Mouse (Mus musculus): ENCODE data around the gene Trmt112. TPM values are rescaled to one million over a fixed set of nuclear protein-coding genes. Genes with fewer than 3 reads are reported as not detected.
A peak's percentile ranks its signal among the peaks of the same experiment; 100 is the strongest.

The Trmt112 gene
- total RNA-seq, 2 experiments from 2014 or later, result 48.4 to 49.3 TPM

DNA sequence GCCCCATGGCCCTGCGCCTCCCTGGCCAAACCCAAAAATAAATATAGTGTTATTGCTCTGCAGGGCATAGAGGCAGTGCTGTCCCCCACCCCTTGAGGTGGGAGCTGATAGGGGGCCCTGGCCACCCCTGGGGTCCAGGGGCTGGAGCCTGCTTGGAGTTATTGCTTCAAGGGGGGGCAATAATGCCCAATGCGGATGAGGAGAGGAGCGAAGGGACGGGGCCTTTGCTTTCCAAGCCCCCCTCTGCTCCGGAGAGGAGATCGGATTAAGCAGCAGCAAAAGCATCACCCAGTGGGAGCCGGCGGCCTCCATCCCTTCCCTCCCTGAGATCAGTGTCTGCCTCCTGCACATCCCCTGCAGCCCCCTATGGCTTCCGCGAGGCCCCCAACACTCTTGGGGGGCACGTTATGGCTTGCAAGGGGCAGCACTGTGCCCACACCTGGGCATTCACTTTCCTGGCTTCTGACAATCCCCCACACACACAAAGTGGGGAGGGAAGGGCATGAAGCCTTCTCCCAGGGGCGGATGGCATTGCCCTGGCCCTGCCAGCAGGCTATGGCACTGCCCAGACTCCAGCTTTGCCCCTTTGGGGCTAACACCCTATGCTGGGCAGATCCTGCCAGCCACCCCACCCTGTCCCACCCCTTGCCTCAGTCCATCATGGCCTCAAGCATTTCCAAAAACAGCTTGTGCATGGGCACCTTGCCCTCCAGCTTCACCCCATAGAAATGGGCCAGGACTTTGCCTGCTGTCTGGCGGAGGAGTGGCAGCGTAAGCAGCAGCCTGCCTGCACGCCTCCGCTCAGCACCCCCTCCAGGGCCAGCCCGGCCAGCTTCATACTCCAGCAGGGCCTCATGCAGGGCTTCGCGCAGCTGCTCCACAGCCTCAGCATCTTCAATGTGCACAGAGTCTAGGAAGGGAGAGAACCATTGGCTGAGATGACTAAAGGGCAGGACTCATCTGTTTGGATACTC lies 1.9 kb downstream of the Trmt112 start:
- Histone ChIP-seq H3K4me3 (peak overlapping the region; percentile 19; the same call in 1 of the 2 replicates), H3K27ac (peak overlapping the region; percentile 59; the same call in 1 of the 2 replicates)
- DNase-seq (ENCODE audit: low spot score in 2 of 2), result no peak
- no peak for TF ChIP-seq CTCF (conservative IDR thresholded peaks at IDR 0.05)

DNA sequence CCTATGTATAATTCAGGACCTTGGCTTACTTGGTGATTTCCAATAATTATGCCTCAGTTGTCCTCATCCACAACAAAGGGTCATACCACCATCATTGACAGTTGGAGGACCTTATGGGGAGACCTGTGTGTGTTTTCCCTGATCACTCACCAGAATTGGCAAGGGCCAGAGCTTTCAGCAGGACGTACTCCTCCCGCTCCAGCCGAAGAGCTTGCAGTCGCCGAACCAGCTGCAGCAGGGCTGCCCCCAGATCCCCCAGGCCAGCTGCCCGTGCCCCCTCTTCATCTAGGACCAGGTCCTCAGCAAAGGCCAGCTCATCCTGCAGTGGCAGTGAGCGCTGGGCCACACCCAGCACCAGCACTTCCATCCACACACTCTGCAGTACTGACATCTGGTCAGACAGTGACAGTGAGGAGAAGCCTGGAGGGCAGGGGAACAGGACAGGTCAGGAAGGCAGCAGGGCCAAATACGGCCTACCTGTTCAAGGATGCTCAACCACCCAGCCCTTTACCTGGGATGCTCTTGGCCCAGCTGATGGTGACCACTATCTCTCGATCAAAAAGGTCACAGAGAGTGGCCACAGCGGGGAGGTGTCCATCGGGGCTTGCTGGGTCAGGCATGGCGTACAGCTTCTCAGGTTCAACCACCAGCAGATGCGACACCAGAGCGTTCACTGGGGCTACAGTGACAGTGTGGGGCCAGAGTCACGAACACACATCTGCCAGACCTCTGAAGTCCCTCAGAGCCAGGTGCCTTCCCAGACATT lies 2.9 kb downstream of the Trmt112 start:
- DNase-seq (ENCODE audit: low spot score in 2 of 2), result no peak
- Histone ChIP-seq H3K27ac (peak overlapping the region; percentile 59; the same call in 1 of the 2 replicates), H3K4me3 (no peak overlapping the region)
- no peak for TF ChIP-seq CTCF (conservative IDR thresholded peaks at IDR 0.05)

GRCm38 (mm10) chr19:6913036-6913435 lies 3.5 kb downstream of the Trmt112 start:
- DNase-seq (ENCODE audit: low spot score in 2 of 2), result no peak
- TF ChIP-seq CTCF (conservative IDR thresholded peaks at IDR 0.05), result no peak
- H3K4me3 ChIP-seq, result no peak overlapping the region
- H3K27ac ChIP-seq, result no peak overlapping the region

DNA sequence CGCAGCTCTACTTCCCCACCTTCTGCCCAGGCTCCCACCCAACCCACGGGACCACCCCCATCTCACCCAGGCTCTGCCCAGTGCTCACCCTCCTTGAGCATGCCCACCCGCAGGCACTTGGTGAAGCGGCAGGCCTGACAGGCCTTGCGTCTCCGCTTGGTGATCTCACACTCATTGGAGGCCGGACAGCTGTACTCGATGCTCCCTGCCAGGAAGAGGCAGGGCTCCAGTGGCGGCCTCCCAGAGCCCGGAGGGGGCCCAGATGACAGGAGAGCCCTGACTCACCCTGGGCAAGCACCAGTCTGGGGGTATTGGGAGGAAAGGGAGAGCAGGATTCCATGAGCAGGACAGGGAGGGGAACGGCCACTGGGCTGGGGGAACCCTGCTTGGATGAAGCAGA lies 4.5 kb downstream of the Trmt112 start:
- H3K4me3 ChIP-seq, result no peak overlapping the region
- H3K27ac ChIP-seq, result no peak overlapping the region
- DNase-seq (ENCODE audit: low spot score in 2 of 2), result no peak
- TF ChIP-seq CTCF (conservative IDR thresholded peaks at IDR 0.05), result no peak

DNA sequence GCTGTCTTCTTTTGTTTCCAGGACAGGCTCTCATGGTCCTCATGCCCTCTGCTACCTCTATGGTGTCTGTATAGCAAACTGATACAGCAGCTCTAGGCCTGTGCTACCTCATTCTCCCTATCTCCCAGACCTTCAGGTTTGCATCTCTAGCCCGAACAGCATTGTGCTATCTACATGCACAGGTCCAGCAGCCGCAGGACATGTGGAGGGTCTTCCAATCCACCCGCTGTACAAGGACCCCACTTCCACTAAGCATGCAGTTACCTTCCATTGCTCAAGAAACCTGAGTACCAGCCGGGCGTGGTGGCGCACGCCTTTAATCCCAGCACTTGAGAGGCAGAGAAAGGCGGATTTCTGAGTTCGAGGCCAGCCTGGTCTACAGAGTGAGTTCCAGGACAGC lies 5.0 kb downstream of the Trmt112 start:
- H3K4me3 ChIP-seq, result no peak overlapping the region
- TF ChIP-seq CTCF (conservative IDR thresholded peaks at IDR 0.05), result no peak
- no peak for DNase-seq (ENCODE audit: low spot score in 2 of 2)
- no peak overlapping the region for H3K27ac ChIP-seq

GRCm38 (mm10) chr19:6915276-6915675 lies 5.8 kb downstream of the Trmt112 start:
- no peak overlapping the region for H3K27ac ChIP-seq
- TF ChIP-seq CTCF (conservative IDR thresholded peaks at IDR 0.05), result no peak
- H3K4me3 ChIP-seq, result no peak overlapping the region
- no peak for DNase-seq (ENCODE audit: low spot score in 2 of 2)

- Histone ChIP-seq H3K4me3 (no peak overlapping the region), H3K27ac (no peak overlapping the region)
- DNase-seq (ENCODE audit: low spot score in 2 of 2), result peak in 1 of 2 experiments; percentile 8
- TF ChIP-seq CTCF (conservative IDR thresholded peaks at IDR 0.05), result no peak
These were observed 7.0 kb downstream of the Trmt112 start for GRCm38 (mm10) chr19:6916496-6916895.

DNA sequence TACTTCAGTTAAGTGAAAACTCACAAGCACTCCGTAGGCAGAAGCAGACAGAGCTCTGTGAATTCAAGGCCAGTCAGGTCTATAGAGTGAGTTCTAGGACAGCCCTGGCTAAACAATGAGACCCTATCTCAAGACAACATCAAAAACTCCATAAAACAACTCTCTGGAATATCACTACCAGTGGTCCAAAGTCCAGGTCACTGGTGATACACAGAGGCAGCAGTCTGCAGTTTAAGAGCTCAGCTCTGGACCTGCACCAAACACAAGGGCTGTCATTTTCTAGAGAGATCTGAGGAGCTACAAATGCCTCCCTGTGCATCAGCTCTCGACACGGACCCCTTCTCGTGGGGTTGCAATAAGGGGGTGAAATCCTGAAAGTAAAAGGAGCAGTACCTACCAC lies 8.8 kb downstream of the Trmt112 start:
- no peak for TF ChIP-seq CTCF (conservative IDR thresholded peaks at IDR 0.05)
- DNase-seq (ENCODE audit: low spot score in 2 of 2), result no peak
- Histone ChIP-seq H3K27ac (no peak overlapping the region), H3K4me3 (no peak overlapping the region)

DNA sequence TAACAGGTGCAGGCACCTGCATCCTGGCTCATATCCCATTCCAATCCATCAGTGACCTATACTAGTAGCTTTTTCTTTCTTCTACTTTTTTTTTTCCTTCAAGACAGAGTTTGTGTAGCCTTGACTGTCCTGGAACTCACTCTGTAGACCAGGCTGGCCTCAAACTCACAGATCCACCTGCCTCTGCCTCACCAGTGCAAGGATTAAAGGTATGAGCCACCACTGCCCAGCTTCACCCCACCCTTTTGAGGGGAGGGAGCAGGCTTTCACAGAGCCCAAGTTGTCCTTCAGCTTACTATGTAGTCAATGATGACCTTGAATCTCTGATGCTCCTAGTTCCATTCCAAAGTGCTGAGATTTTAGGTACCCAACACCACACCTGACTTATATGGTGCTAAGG lies 9.9 kb downstream of the Trmt112 start:
- H3K27ac ChIP-seq, result no peak overlapping the region
- H3K4me3 ChIP-seq, result no peak overlapping the region
- DNase-seq (ENCODE audit: low spot score in 2 of 2), result no peak
- TF ChIP-seq CTCF (conservative IDR thresholded peaks at IDR 0.05), result no peak

DNA sequence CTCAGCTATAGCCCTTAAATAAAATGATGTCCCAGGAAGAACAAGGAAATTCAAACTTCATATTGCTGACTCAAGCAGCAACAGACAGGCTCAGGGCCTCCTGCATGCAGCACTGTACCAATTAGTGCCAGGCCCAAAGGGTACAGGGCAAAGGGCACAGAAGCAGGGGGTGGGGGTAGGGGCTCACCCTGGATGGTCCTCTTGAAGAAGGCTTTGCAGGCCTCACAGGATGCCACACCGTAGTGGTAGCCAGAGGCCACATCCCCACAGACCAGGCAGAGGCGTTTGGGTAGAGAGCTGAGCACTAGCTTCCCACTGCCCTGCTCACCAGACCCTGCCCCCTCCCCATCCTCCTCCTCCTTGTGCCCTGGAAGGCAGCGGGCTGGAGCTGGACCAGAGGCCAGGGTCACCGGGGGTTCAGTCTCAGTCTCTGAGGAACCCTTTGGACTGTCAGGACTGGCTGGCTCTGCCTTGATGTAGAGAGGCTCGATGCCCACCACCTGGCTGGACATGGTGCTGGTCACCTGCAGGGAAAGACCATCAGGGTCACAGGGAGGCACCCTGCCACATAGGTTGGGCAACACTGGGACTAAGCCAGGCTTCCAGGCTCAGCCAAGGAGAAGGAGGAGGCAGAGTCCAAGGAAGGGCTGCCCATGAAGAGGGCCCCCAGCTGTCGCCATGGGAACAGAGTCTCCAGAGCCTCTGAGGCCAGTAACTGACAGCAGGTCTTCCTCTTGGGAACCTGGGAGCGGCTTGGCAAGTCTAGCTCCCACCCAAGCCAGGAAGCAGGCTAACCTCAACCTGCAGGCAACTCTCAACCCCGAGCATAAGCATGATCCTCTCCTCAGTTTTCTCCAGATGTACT lies 10.6 kb downstream of the Trmt112 start:
- H3K27ac ChIP-seq, result peak overlapping the region; percentile 93; the same call in 1 of the 2 replicates
- H3K4me3 ChIP-seq, result peak overlapping the region; percentile 84
- TF ChIP-seq CTCF (conservative IDR thresholded peaks at IDR 0.05), result no peak
- DNase-seq (ENCODE audit: low spot score in 2 of 2), result no peak

DNA sequence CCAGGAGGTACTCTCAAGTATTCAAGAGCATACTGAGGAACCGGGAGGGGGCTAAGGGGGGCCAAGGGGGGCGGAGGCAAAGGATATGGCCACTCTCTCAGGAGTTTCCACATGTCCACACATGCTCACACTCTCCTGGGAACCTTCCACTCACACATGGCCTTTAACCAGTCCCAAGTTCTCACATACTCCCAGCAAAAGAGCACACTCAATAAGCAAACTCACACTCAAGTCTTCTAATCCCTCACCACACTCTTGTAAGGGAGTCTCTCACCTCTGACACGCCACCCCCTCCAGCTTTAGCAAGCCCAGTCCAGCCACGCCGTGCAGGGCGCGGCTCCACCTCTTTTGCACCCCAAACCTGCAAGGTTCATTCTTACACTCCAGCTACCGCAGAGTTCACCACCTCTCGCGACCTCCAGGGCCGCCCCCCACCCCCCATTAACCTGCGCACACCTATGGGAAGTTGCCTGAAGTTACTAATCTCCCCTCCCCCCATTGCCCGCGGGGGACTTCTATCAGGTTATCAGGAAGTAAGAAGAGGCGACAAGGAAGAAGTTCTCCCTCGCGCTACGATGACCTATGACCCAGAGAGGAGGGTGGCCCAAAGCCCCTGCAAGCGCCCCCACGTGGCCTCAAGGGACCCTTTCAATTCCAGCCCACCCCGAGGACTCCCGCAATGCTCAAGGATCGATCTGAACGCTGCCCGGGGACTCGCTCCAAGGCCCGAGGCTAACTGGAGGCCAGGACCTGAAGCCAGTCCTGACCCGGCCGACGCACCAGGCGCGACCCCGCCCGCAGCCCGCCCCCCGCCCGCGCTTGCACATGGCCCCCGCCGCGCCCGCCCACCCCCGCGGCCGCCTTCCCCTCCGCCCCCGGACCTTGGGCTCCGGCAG lies 11.5 kb downstream of the Trmt112 start:
- TF ChIP-seq CTCF (conservative IDR thresholded peaks at IDR 0.05), result peak; percentile 19
- peak overlapping the region; percentile 93 for H3K27ac ChIP-seq
- DNase-seq (ENCODE audit: low spot score in 2 of 2), result no peak
- H3K4me3 ChIP-seq, result peak overlapping the region; percentile 84

Measured in layer of hippocampus, adult 2 months (tissue).